In genomic region chr11:75487496-75487895, GRCm38 (mm10) we compare ENCODE assay signal across 8 mouse cellular contexts. TPM values are rescaled to one million over a fixed set of nuclear protein-coding genes. Genes with fewer than 3 reads are reported as not detected.
DNase-seq lines count a peak whose midpoint lies in the region; ATAC-seq lines count a peak whose summit lies in the region.

No protein-coding gene starts in this region.

- peak overlapping the region; percentile 97 for H3K27ac ChIP-seq in heart, embryonic 10.5 days
- no peak overlapping the region for H3K27ac ChIP-seq in forebrain, embryonic 11.5 days (ENCODE audit: low read depth, low read length)
- peak overlapping the region; percentile 80; the same call in 1 of the 2 replicates for H3K27ac ChIP-seq in liver, embryonic 13.5 days

- DNase-seq in heart, embryonic 10.5 days (ENCODE audit: low spot score), result no peak
- DNase-seq in heart, postnatal 25 days (ENCODE audit: low spot score), result no peak
- DNase-seq in 3T3-L1 (ENCODE audit: low read depth, low spot score), result peak; percentile 32
- no peak for DNase-seq in forebrain, embryonic 11.5 days (ENCODE audit: low spot score)
- no peak for DNase-seq in liver, embryonic 13.5 days
- no peak for DNase-seq in left cerebral cortex, adult 8-10 months (ENCODE audit: low spot score in 2 of 2)
- DNase-seq in embryo, embryonic 11 days, result no peak
- DNase-seq in urinary bladder, adult 2 months (ENCODE audit: low spot score), result no peak

- intact Hi-C loops in heart, postnatal 25 days (cut with DNase I), result loop anchor here (5.0 to 10.0 kb wide), 2 partner anchors 85 to 313 kb away; partner anchors contain the start of gene Ovca2

- H3K9ac ChIP-seq in forebrain, embryonic 11.5 days (ENCODE audit: low read length), result peak overlapping the region; percentile 97
- H3K9ac ChIP-seq in liver, embryonic 13.5 days, result peak overlapping the region; percentile 95

- peak overlapping the region; percentile 97 for H3K4me3 ChIP-seq in heart, embryonic 10.5 days
- H3K4me3 ChIP-seq in forebrain, embryonic 11.5 days (ENCODE audit: low read depth, low read length), result peak overlapping the region; percentile 100
- H3K4me3 ChIP-seq in liver, embryonic 13.5 days (replicated peaks), result peak overlapping the region; percentile 96

- H3K36me3 ChIP-seq in heart, embryonic 10.5 days, result peaks cover 39% of the 10 kb centered on the region
- peaks cover 25% of the 10 kb centered on the region for H3K36me3 ChIP-seq in forebrain, embryonic 11.5 days (ENCODE audit: control insufficient read depth, insufficient read depth, low read length)
- H3K36me3 ChIP-seq in liver, embryonic 13.5 days, result peaks cover 47% of the 10 kb centered on the region

- H3K9me3 ChIP-seq in heart, embryonic 10.5 days, result no peaks in the 10 kb centered on the region
- no peaks in the 10 kb centered on the region for H3K9me3 ChIP-seq in forebrain, embryonic 11.5 days (ENCODE audit: control insufficient read depth, low read length)
- H3K9me3 ChIP-seq in liver, embryonic 13.5 days (replicated peaks), result no peaks in the 10 kb centered on the region

- H3K27me3 ChIP-seq in heart, embryonic 10.5 days (ENCODE audit: insufficient read depth, poor library complexity, severe bottlenecking), result no peaks in the 10 kb centered on the region
- no peaks in the 10 kb centered on the region for H3K27me3 ChIP-seq in forebrain, embryonic 11.5 days (ENCODE audit: control insufficient read depth, insufficient read depth, low read length)
- H3K27me3 ChIP-seq in liver, embryonic 13.5 days, result 0 out of 2 replicates have a peak, but pooled peaks cover 4% of the 10 kb centered on the region

- peaks cover 12% of the 10 kb centered on the region for H3K4me1 ChIP-seq in heart, embryonic 10.5 days
- peaks cover 5% of the 10 kb centered on the region for H3K4me1 ChIP-seq in forebrain, embryonic 11.5 days (replicated peaks; ENCODE audit: control insufficient read depth, insufficient read depth, low read length)
- peaks cover 25% of the 10 kb centered on the region for H3K4me1 ChIP-seq in liver, embryonic 13.5 days (replicated peaks)

- no peak for ATAC-seq in forebrain, embryonic 11.5 days (replicated peaks; ENCODE audit: low FRiP score)
- ATAC-seq in liver, embryonic 13.5 days (ENCODE audit: low read depth), result no peak

- H3K4me2 ChIP-seq in forebrain, embryonic 11.5 days (ENCODE audit: low read depth, low read length, severe bottlenecking), result peak overlapping the region; percentile 94
- H3K4me2 ChIP-seq in liver, embryonic 13.5 days, result peak overlapping the region; percentile 92

- 45% methylated on average over 6 of the region's 6 CpGs for WGBS in heart, embryonic 10.5 days
- 52% methylated on average over 6 of the region's 6 CpGs for WGBS in forebrain, embryonic 11.5 days
- 15% methylated on average over 6 of the region's 6 CpGs for WGBS in liver, embryonic 13.5 days (ENCODE audit: insufficient replicate concordance)

RNA-seq across cellular contexts. Expression of gene Prpf8, which starts 0.9 kb away (rescaled TPM):
- polyA plus RNA-seq in heart, embryonic 10.5 days (2016; fragmentation: Nextera tagmentation; extraction: Ambion mirVana), result 49.2 and 53.7 TPM in 2 replicates
- 10 to 100 TPM; 78.7 to 89.4 TPM for total RNA-seq in heart, postnatal 25 days (2021)
- 133 TPM in 2 replicates for polyA plus RNA-seq in forebrain, embryonic 11.5 days (2014; fragmentation: Nextera tagmentation; extraction: Ambion mirVana)
- polyA plus RNA-seq in liver, embryonic 13.5 days (2015; fragmentation: Nextera tagmentation; extraction: Ambion mirVana), result 28.2 and 31.5 TPM in 2 replicates
- 100 to 1,000 TPM; 138 to 159 (median 149) TPM for total RNA-seq in left cerebral cortex, adult 8-10 months (2022)
- 75.7 and 79.3 TPM in 2 replicates for polyA plus RNA-seq in urinary bladder, adult 2 months (2012; rRNA removed)

RNA-seq across cellular contexts. Expression of gene Rilp, which starts 22.4 kb away (rescaled TPM):
- 0.76 and 0.78 TPM in 2 replicates for polyA plus RNA-seq in heart, embryonic 10.5 days (2016; fragmentation: Nextera tagmentation; extraction: Ambion mirVana)
- 10 to 100 TPM; 47.4 to 47.8 TPM for total RNA-seq in heart, postnatal 25 days (2021)
- polyA plus RNA-seq in forebrain, embryonic 11.5 days (2014; fragmentation: Nextera tagmentation; extraction: Ambion mirVana), result 0.28 and 0.69 TPM in 2 replicates
- 1.4 and 1.6 TPM in 2 replicates for polyA plus RNA-seq in liver, embryonic 13.5 days (2015; fragmentation: Nextera tagmentation; extraction: Ambion mirVana)
- 1 to 10 TPM; 1.7 to 2.4 (median 2.1) TPM for total RNA-seq in left cerebral cortex, adult 8-10 months (2022)
- polyA plus RNA-seq in urinary bladder, adult 2 months (2012; rRNA removed), result 6.4 and 7.2 TPM in 2 replicates

RNA-seq across cellular contexts. Expression of gene Scarf1, which starts 25.8 kb away (rescaled TPM):
- 13.6 and 15.8 TPM in 2 replicates for polyA plus RNA-seq in heart, embryonic 10.5 days (2016; fragmentation: Nextera tagmentation; extraction: Ambion mirVana)
- total RNA-seq in heart, postnatal 25 days (2021), result 10 to 100 TPM in 1 of 2 experiments, 1 to 10 TPM in 1; 8.5 to 12.1 TPM
- polyA plus RNA-seq in forebrain, embryonic 11.5 days (2014; fragmentation: Nextera tagmentation; extraction: Ambion mirVana), result 4.2 TPM in 2 replicates
- 2.6 and 3.0 TPM in 2 replicates for polyA plus RNA-seq in liver, embryonic 13.5 days (2015; fragmentation: Nextera tagmentation; extraction: Ambion mirVana)
- 1 to 10 TPM; 1.6 to 1.9 (median 1.7) TPM for total RNA-seq in left cerebral cortex, adult 8-10 months (2022)
- 4.9 and 6.4 TPM in 2 replicates for polyA plus RNA-seq in urinary bladder, adult 2 months (2012; rRNA removed)

RNA-seq across cellular contexts. Expression of gene Tlcd2, which starts 26.0 kb away (rescaled TPM):
- 12.8 and 21.3 TPM in 2 replicates for polyA plus RNA-seq in heart, embryonic 10.5 days (2016; fragmentation: Nextera tagmentation; extraction: Ambion mirVana)
- 1 to 10 TPM; 7.9 to 8.1 TPM for total RNA-seq in heart, postnatal 25 days (2021)
- 9.5 TPM in 2 replicates for polyA plus RNA-seq in forebrain, embryonic 11.5 days (2014; fragmentation: Nextera tagmentation; extraction: Ambion mirVana)
- 18.7 and 18.8 TPM in 2 replicates for polyA plus RNA-seq in liver, embryonic 13.5 days (2015; fragmentation: Nextera tagmentation; extraction: Ambion mirVana)
- under 1 TPM; 0.62 to 0.99 (median 0.82) TPM for total RNA-seq in left cerebral cortex, adult 8-10 months (2022)
- polyA plus RNA-seq in urinary bladder, adult 2 months (2012; rRNA removed), result 12.1 and 12.6 TPM in 2 replicates

RNA-seq across cellular contexts. Expression of gene Wdr81, which starts 33.0 kb away (rescaled TPM):
- polyA plus RNA-seq in heart, embryonic 10.5 days (2016; fragmentation: Nextera tagmentation; extraction: Ambion mirVana), result 6.9 and 7.6 TPM in 2 replicates
- total RNA-seq in heart, postnatal 25 days (2021), result 1 to 10 TPM; 7.7 to 9.1 TPM
- polyA plus RNA-seq in forebrain, embryonic 11.5 days (2014; fragmentation: Nextera tagmentation; extraction: Ambion mirVana), result 6.3 and 6.5 TPM in 2 replicates
- polyA plus RNA-seq in liver, embryonic 13.5 days (2015; fragmentation: Nextera tagmentation; extraction: Ambion mirVana), result 18.5 and 21.3 TPM in 2 replicates
- total RNA-seq in left cerebral cortex, adult 8-10 months (2022), result 10 to 100 TPM; 20.2 to 22.5 (median 22.0) TPM
- polyA plus RNA-seq in urinary bladder, adult 2 months (2012; rRNA removed), result 8.5 and 13.0 TPM in 2 replicates
